Mouse (Mus musculus): ENCODE data around the gene Gm8909. TPM values are rescaled to one million over a fixed set of nuclear protein-coding genes. Genes with fewer than 3 reads are reported as not detected.
"Not testable (repeated sequence)": the region's sequence is repeated elsewhere in the genome, so short reads cannot be mapped to it uniquely, and the experiment has no call there.

Gene Gm8909
- total RNA-seq, 2 experiments from 2014 or later: not detected

- DNase-seq: no peak
These were observed 6.9 kb downstream of the Gm8909 start for GRCm38 (mm10) chr17:36161129-36162051.

DNA sequence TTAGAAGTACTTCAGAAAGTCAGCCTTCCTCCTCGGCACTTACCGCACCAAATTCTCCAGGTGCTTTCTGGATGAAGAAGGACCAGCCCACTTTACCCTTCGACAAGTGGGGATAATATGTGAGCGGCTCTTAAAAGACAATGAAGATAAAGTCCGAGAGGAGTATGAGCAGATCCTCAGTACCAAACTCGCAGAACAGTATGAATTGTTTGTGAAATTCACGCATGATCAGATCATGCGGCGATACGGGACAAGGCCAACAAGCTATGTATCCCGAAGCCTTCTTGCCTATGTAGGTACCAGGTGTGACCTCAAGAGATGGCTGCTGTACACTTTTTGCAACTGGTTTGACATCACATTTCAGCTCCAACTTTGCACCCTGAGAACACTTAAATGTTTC, 10.1 kb downstream of the Gm8909 start:
- not testable (repeated sequence) for DNase-seq

DNA sequence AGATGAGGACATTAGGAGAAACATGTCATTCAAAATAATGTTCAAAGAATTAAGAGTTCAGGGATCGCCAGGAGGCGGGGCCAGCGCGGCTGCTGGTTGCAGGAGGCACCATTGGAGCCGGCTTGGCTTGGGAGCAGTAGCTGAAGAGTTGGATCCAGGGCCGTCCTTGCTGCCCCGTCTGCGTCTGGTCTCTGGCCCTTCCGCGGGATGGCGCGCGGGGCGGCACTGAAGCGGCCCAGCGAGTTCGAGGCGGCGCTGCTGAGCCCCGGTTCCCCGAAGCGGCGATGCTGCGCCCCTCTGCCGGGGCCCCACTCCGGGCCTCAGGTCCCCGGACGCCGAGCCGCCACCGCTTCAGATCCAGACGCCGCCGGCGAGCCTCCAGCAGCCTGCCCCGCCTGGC, 10.6 kb downstream of the Gm8909 start:
- DNase-seq: not testable (repeated sequence)

GRCm38 (mm10) chr17:36154271-36155149, 13.8 kb downstream of the Gm8909 start:
- DNase-seq: no peak

GRCm38 (mm10) chr17:36151200-36151599, 17.1 kb downstream of the Gm8909 start:
- not testable (repeated sequence) for DNase-seq

DNA sequence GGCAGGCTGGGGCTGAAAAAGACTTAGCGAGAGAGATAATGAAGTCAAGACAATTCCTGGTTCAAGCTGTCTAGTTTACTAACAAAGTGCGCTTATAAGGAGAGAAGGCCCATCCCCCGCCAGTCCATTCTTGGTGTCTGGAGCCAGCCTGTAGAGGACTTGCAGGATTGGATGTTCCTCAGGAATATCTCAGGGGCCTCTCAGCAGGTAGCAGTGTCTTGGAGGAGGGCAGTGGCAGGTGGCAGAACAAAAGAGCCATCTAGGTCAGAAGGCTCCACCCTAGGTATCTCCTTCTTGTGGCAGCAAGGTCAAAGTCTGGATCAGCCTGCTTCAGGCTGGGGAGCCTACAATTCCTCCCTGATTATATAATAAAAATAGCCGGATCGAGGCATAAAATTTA, 19.9 kb downstream of the Gm8909 start:
- not testable (repeated sequence) for DNase-seq

GRCm38 (mm10) chr17:36146937-36147336, 21.4 kb downstream of the Gm8909 start:
- not testable (repeated sequence) for DNase-seq

GRCm38 (mm10) chr17:36145861-36146156, 22.5 kb downstream of the Gm8909 start:
- DNase-seq: not testable (repeated sequence)

DNA sequence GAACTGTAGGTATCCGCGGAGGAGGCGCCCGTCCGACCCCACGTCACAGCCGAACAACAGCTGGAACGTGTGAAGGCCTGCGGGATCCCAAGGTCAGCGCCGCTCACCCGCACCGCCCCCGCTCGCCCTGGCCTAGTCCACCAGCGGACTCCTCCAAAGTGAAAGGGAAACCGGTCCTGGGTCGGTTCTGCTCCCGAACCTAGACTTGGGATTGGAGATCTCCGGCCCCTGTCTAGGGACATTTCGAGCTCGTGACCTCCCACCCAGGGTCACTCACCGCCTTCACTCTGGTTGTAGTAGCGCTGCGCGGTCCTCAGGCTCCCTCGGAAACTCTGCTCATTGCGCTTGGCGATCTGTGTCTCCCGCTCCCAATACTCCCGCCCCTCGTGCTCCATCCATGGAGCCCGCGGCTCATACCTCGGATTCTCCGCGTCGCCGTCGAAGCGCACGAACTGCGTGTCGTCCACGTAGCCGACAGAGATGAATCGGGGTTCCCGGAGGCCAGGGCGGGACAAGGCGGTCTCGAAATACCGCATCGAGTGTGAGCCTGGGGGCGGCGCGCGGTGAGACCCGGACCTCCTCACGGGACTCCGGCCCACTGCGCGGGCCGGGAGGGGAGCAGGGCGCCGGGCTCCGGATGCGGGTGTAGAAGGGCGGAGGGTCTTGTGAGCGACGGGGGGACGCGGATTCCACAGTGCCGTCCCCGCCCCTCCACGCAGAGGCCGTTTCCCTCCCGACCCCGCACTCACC, 23.1 kb downstream of the Gm8909 start:
- no peak for DNase-seq

DNA sequence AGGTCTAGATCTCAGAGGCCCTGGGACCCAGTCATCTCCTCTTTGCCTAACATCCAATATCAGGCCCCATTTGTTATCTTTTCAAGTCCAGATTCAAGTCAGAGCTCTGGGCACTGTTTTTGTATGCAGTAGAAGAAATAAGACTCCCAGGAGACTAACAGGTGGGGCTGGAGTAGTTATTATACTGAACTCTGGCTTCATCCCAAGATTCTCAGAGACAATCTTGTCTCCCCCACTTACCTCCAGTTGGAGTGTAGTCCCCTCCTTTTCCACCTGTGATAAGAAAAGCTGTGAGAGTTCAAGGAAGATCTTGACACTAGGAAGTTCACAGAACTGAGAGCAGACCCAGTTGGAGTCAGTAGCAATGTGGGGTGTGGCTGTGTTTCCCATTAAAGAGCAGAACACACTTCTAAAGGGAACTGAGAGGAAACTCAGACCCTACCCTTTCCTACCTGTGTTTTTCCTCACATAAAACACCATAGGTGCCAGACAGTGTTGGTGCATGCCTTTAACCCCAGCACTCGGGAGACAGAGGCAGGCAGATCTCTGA, 32.0 kb downstream of the Gm8909 start:
- not testable (repeated sequence) for DNase-seq

DNA sequence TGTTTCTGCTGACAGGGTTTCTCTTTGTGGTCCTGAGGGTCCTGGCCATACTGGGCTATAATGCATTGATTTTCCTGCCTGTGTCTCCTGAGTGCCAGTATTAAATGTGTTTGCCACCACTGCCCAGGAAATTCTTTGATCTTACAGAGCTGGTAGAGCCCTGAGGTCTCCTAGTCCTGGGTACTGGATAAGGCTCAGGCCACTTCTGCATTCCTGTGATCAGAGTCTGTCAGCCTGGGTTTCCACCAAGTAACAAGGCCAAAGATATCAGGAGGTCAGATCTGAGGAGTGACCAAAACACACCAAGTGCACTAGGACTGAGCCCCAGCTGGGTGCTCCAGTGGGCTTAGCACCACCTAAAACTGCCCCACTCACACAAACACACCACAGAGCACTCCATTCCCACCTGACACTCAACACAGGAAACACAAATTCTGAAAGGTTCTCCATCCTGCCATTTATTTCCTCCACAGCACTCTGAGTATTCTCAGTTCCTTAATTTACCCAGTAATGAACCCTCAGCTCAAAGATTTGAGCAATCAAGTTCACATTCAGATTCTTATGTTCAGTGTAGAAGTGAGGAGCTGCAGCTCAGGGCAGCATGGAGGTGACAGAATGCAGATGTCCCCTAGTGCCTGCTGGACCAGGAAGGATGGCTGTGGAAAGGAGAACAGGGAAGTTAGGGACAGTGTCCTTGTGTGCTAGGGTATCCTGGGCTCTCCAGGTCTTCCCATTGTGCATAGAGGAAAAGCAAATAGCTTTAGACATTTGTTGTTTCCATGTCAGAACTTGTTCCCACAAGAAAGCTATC, 32.7 kb downstream of the Gm8909 start:
- DNase-seq: not testable (repeated sequence)

- no peak for DNase-seq
These were observed 36.6 kb downstream of the Gm8909 start for GRCm38 (mm10) chr17:36131516-36132265.

- DNase-seq: not testable (repeated sequence)
These were observed 39.1 kb downstream of the Gm8909 start, which contains the start of gene Gm7030 for GRCm38 (mm10) chr17:36128968-36129817. Gene Gm7030 (minus strand): TSS chr17:36129425.

DNA sequence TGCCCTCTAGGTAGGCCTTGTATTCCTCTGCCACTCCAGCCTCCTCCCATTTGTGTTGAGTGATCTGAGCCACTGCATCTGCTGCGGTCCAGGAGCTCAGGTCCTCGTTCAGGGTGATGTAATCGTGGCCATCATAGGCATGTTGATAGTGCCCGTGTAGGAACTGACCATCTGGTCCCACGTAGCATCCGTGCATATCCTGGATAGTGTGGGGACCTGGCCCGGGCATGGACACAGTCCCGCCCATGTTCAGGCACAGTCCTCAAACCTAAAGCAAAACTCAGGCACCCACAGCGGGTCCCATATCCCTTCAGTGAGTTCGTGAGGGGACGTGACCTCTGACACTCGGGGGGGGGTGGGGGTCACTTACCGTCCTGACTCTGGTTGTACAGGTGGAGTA, 39.8 kb downstream of the Gm8909 start:
- DNase-seq: not testable (repeated sequence)

- not testable (repeated sequence) for DNase-seq
These were observed 44.2 kb downstream of the Gm8909 start for GRCm38 (mm10) chr17:36124111-36124510.

GRCm38 (mm10) chr17:36121352-36122020, 46.9 kb downstream of the Gm8909 start, which contains the start of gene Gm19684:
Gene Gm19684 (plus strand): TSS chr17:36121678.
- not testable (repeated sequence) for DNase-seq

GRCm38 (mm10) chr17:36120839-36121238, 47.5 kb downstream of the Gm8909 start:
- not testable (repeated sequence) for DNase-seq

- not testable (repeated sequence) for DNase-seq
These were observed 51.8 kb downstream of the Gm8909 start for GRCm38 (mm10) chr17:36116545-36116944.

Measured in layer of hippocampus, postnatal 36 days (tissue).